Mouse (Mus musculus): Measurements from ENCODE around the gene 6030458C11Rik. TPM values are rescaled to one million over a fixed set of nuclear protein-coding genes. Genes with fewer than 3 reads are reported as not detected.
"Not testable (repeated sequence)": the region's sequence is repeated elsewhere in the genome, so short reads cannot be mapped to it uniquely, and the experiment has no call there.

Gene 6030458C11Rik
- polyA plus RNA-seq, 1 experiment from 2014 or later: 29.3 TPM

- H3K4me1 ChIP-seq (replicated peaks; ENCODE audit: control insufficient read depth, insufficient read depth, low read length): peaks cover 23% of the 10 kb centered on the region
- H3K4me3 ChIP-seq (replicated peaks; ENCODE audit: low read length): peak overlapping the region; percentile 84
- H3K27ac ChIP-seq: peak overlapping the region; percentile 82
- ATAC-seq (ENCODE audit: low FRiP score) (no peak; the same call in 1 of the 2 replicates), DNase-seq (ENCODE audit: low spot score) (peak; percentile 52)
- no peaks in the 10 kb centered on the region for H3K9me3 ChIP-seq (ENCODE audit: control insufficient read depth, low read length)
- peak overlapping the region; percentile 81 for H3K4me2 ChIP-seq (replicated peaks)
- WGBS: under 1% methylated on average over 31 of the region's 31 CpGs
- H3K27me3 ChIP-seq (ENCODE audit: control insufficient read depth, insufficient read depth, low read length): no peaks in the 10 kb centered on the region
- peaks cover 49% of the 10 kb centered on the region for H3K36me3 ChIP-seq (replicated peaks; ENCODE audit: control insufficient read depth, insufficient read depth)
- H3K9ac ChIP-seq: peak overlapping the region; percentile 88
Observed at GRCm38 (mm10) chr15:12824965-12825364, 516 bp upstream of the 6030458C11Rik start.

GRCm38 (mm10) chr15:12823455-12824119, 862 bp downstream of the 6030458C11Rik start:
- H3K27ac ChIP-seq: no peak overlapping the region
- peak overlapping the region; percentile 84 for H3K4me3 ChIP-seq (replicated peaks; ENCODE audit: low read length)
- H3K9ac ChIP-seq: peak overlapping the region; percentile 88
- no peaks in the 10 kb centered on the region for H3K27me3 ChIP-seq (ENCODE audit: control insufficient read depth, insufficient read depth, low read length)
- ATAC-seq (ENCODE audit: low FRiP score) (no peak), DNase-seq (ENCODE audit: low spot score) (no peak)
- 94% methylated on average over 2 of the region's 2 CpGs for WGBS
- H3K4me1 ChIP-seq (replicated peaks; ENCODE audit: control insufficient read depth, insufficient read depth, low read length): peaks cover 23% of the 10 kb centered on the region
- H3K36me3 ChIP-seq (replicated peaks; ENCODE audit: control insufficient read depth, insufficient read depth): peaks cover 49% of the 10 kb centered on the region
- H3K9me3 ChIP-seq (ENCODE audit: control insufficient read depth, low read length): no peaks in the 10 kb centered on the region
- peak overlapping the region; percentile 70 for H3K4me2 ChIP-seq (replicated peaks)

GRCm38 (mm10) chr15:12822416-12823395, 1.7 kb downstream of the 6030458C11Rik start:
- H3K9me3 ChIP-seq (ENCODE audit: control insufficient read depth, low read length): no peaks in the 10 kb centered on the region

GRCm38 (mm10) chr15:12817592-12817991, 6.9 kb downstream of the 6030458C11Rik start:
- H3K4me3 ChIP-seq (replicated peaks; ENCODE audit: low read length): no peak overlapping the region
- WGBS: 95% methylated on average over 8 of the region's 8 CpGs
- DNase-seq (ENCODE audit: low spot score) (no peak), ATAC-seq (ENCODE audit: low FRiP score) (no peak)
- H3K36me3 ChIP-seq (replicated peaks; ENCODE audit: control insufficient read depth, insufficient read depth): peaks cover 87% of the 10 kb centered on the region
- H3K4me1 ChIP-seq (replicated peaks; ENCODE audit: control insufficient read depth, insufficient read depth, low read length): no peaks in the 10 kb centered on the region
- no peaks in the 10 kb centered on the region for H3K9me3 ChIP-seq (ENCODE audit: control insufficient read depth, low read length)
- H3K9ac ChIP-seq: no peak overlapping the region
- H3K27me3 ChIP-seq (ENCODE audit: control insufficient read depth, insufficient read depth, low read length): no peaks in the 10 kb centered on the region
- H3K27ac ChIP-seq: no peak overlapping the region
- H3K4me2 ChIP-seq (replicated peaks): no peak overlapping the region

More at GRCm38 (mm10) chr15:12822416-12823395, 1.7 kb downstream of the 6030458C11Rik start:
- no peak overlapping the region for H3K4me2 ChIP-seq (replicated peaks)
- no peak for DNase-seq (ENCODE audit: low spot score)
- 85% methylated on average over 9 of the region's 9 CpGs for WGBS
- no peak overlapping the region for H3K27ac ChIP-seq
- H3K36me3 ChIP-seq (replicated peaks; ENCODE audit: control insufficient read depth, insufficient read depth): peaks cover 49% of the 10 kb centered on the region
- H3K4me1 ChIP-seq (replicated peaks; ENCODE audit: control insufficient read depth, insufficient read depth, low read length): peaks cover 23% of the 10 kb centered on the region
- no peak overlapping the region for H3K9ac ChIP-seq
- no peaks in the 10 kb centered on the region for H3K27me3 ChIP-seq (ENCODE audit: control insufficient read depth, insufficient read depth, low read length)
- no peak for ATAC-seq (ENCODE audit: low FRiP score)
- no peak overlapping the region for H3K4me3 ChIP-seq (replicated peaks; ENCODE audit: low read length)

- H3K36me3 ChIP-seq (replicated peaks; ENCODE audit: control insufficient read depth, insufficient read depth): peaks cover 96% of the 10 kb centered on the region
- DNase-seq (ENCODE audit: low spot score) (no peak), ATAC-seq (ENCODE audit: low FRiP score) (no peak)
- no peaks in the 10 kb centered on the region for H3K9me3 ChIP-seq (ENCODE audit: control insufficient read depth, low read length)
- H3K4me2 ChIP-seq (replicated peaks): no peak overlapping the region
- no peaks in the 10 kb centered on the region for H3K4me1 ChIP-seq (replicated peaks; ENCODE audit: control insufficient read depth, insufficient read depth, low read length)
- 94% methylated on average over 11 of the region's 11 CpGs for WGBS
- no peak overlapping the region for H3K4me3 ChIP-seq (replicated peaks; ENCODE audit: low read length)
- no peaks in the 10 kb centered on the region for H3K27me3 ChIP-seq (ENCODE audit: control insufficient read depth, insufficient read depth, low read length)
- no peak overlapping the region for H3K27ac ChIP-seq
- H3K9ac ChIP-seq: no peak overlapping the region
Observed at GRCm38 (mm10) chr15:12812646-12813045, 11.8 kb downstream of the 6030458C11Rik start.

GRCm38 (mm10) chr15:12809305-12809704, 15.1 kb downstream of the 6030458C11Rik start:
- Histone ChIP-seq H3K4me2 (replicated peaks) (no peak overlapping the region), H3K9me3 (ENCODE audit: control insufficient read depth, low read length) (no peaks in the 10 kb centered on the region), H3K4me3 (replicated peaks; ENCODE audit: low read length) (no peak overlapping the region), H3K9ac (no peak overlapping the region), H3K27me3 (ENCODE audit: control insufficient read depth, insufficient read depth, low read length) (no peaks in the 10 kb centered on the region), H3K4me1 (replicated peaks; ENCODE audit: control insufficient read depth, insufficient read depth, low read length) (no peaks in the 10 kb centered on the region), H3K27ac (no peak overlapping the region), H3K36me3 (replicated peaks; ENCODE audit: control insufficient read depth, insufficient read depth) (peaks cover 75% of the 10 kb centered on the region)
- DNase-seq (ENCODE audit: low spot score) (no peak), ATAC-seq (ENCODE audit: low FRiP score) (no peak)
- 92% methylated on average over 6 of the region's 6 CpGs for WGBS

- no peak overlapping the region for H3K4me3 ChIP-seq (replicated peaks; ENCODE audit: low read length)
- no peak overlapping the region for H3K4me2 ChIP-seq (replicated peaks)
- no peak overlapping the region for H3K27ac ChIP-seq
- H3K36me3 ChIP-seq (replicated peaks; ENCODE audit: control insufficient read depth, insufficient read depth): peaks cover 55% of the 10 kb centered on the region
- ATAC-seq (ENCODE audit: low FRiP score) (no peak), DNase-seq (ENCODE audit: low spot score) (no peak)
- no peaks in the 10 kb centered on the region for H3K4me1 ChIP-seq (replicated peaks; ENCODE audit: control insufficient read depth, insufficient read depth, low read length)
- no peaks in the 10 kb centered on the region for H3K9me3 ChIP-seq (ENCODE audit: control insufficient read depth, low read length)
- WGBS: 96% methylated on average over 10 of the region's 10 CpGs
- H3K27me3 ChIP-seq (ENCODE audit: control insufficient read depth, insufficient read depth, low read length): no peaks in the 10 kb centered on the region
- no peak overlapping the region for H3K9ac ChIP-seq
Observed at GRCm38 (mm10) chr15:12807088-12807487, 17.4 kb downstream of the 6030458C11Rik start.

- Histone ChIP-seq H3K9me3 (ENCODE audit: control insufficient read depth, low read length) (no peaks in the 10 kb centered on the region), H3K36me3 (replicated peaks; ENCODE audit: control insufficient read depth, insufficient read depth) (peaks cover 35% of the 10 kb centered on the region), H3K4me1 (replicated peaks; ENCODE audit: control insufficient read depth, insufficient read depth, low read length) (no peaks in the 10 kb centered on the region), H3K9ac (no peak overlapping the region), H3K27me3 (ENCODE audit: control insufficient read depth, insufficient read depth, low read length) (no peaks in the 10 kb centered on the region), H3K4me2 (replicated peaks) (no peak overlapping the region), H3K4me3 (replicated peaks; ENCODE audit: low read length) (no peak overlapping the region), H3K27ac (no peak overlapping the region)
- DNase-seq (ENCODE audit: low spot score): no peak
- WGBS: 87% methylated on average over 4 of the region's 4 CpGs
- ATAC-seq (ENCODE audit: low FRiP score): no peak
Observed at GRCm38 (mm10) chr15:12805071-12805470, 19.4 kb downstream of the 6030458C11Rik start.

GRCm38 (mm10) chr15:12801142-12801506, 23.3 kb downstream of the 6030458C11Rik start:
- 79% methylated on average over 2 of the region's 2 CpGs for WGBS
- ATAC-seq (ENCODE audit: low FRiP score); H3K27me3 ChIP-seq (ENCODE audit: control insufficient read depth, insufficient read depth, low read length); H3K4me1 ChIP-seq (replicated peaks; ENCODE audit: control insufficient read depth, insufficient read depth, low read length); H3K4me2 ChIP-seq (replicated peaks); H3K36me3 ChIP-seq (replicated peaks; ENCODE audit: control insufficient read depth, insufficient read depth); H3K4me3 ChIP-seq (replicated peaks; ENCODE audit: low read length); H3K9me3 ChIP-seq (ENCODE audit: control insufficient read depth, low read length); H3K9ac ChIP-seq; DNase-seq (ENCODE audit: low spot score); H3K27ac ChIP-seq: not testable (repeated sequence)
